Mouse (Mus musculus): ENCODE data around the gene Sdccag8.

Gene Sdccag8

GRCm38 (mm10) chr1:176986990-176987740, 172.7 kb downstream of the Sdccag8 start:
- no peak for DNase-seq

GRCm38 (mm10) chr1:176991473-176991872, 177.0 kb downstream of the Sdccag8 start:
- no peak for DNase-seq

GRCm38 (mm10) chr1:176992517-176992916, 178.1 kb downstream of the Sdccag8 start:
- no peak for DNase-seq

GRCm38 (mm10) chr1:176993141-176994010, 178.9 kb downstream of the Sdccag8 start:
- no peak for DNase-seq

GRCm38 (mm10) chr1:176994087-176994486, 179.6 kb downstream of the Sdccag8 start:
- DNase-seq = no peak

GRCm38 (mm10) chr1:176994707-176995418, 180.4 kb downstream of the Sdccag8 start:
- DNase-seq = no peak

GRCm38 (mm10) chr1:176995419-176995775, 180.9 kb downstream of the Sdccag8 start:
- no peak for DNase-seq

- no peak for DNase-seq
Observed at GRCm38 (mm10) chr1:176996166-176996565, 181.7 kb downstream of the Sdccag8 start.

GRCm38 (mm10) chr1:176996630-176997201, 182.3 kb downstream of the Sdccag8 start:
- DNase-seq = no peak

- no peak for DNase-seq
Observed at GRCm38 (mm10) chr1:176997254-176997653, 182.8 kb downstream of the Sdccag8 start.

- DNase-seq = no peak
Observed at GRCm38 (mm10) chr1:176997711-176998689, 183.5 kb downstream of the Sdccag8 start.

- no peak for DNase-seq
Observed at GRCm38 (mm10) chr1:176999011-176999410, 184.6 kb downstream of the Sdccag8 start.

- DNase-seq = no peak
Observed at GRCm38 (mm10) chr1:177002951-177003350, 188.5 kb downstream of the Sdccag8 start.

GRCm38 (mm10) chr1:177004041-177004741, 189.7 kb downstream of the Sdccag8 start:
- no peak for DNase-seq

- DNase-seq = no peak
Observed at GRCm38 (mm10) chr1:177007405-177007804, 192.9 kb downstream of the Sdccag8 start.

- DNase-seq = no peak
Observed at GRCm38 (mm10) chr1:177008777-177009176, 194.3 kb downstream of the Sdccag8 start.

GRCm38 (mm10) chr1:177010041-177010440, 195.6 kb downstream of the Sdccag8 start:
- no peak for DNase-seq

- DNase-seq = no peak
Observed at GRCm38 (mm10) chr1:177010607-177011302, 196.3 kb downstream of the Sdccag8 start.

- no peak for DNase-seq
Observed at GRCm38 (mm10) chr1:177011688-177012087, 197.2 kb downstream of the Sdccag8 start.

- no peak for DNase-seq
Observed at GRCm38 (mm10) chr1:177012774-177013173, 198.3 kb downstream of the Sdccag8 start.
